Comparison of ENCODE assay signal across 20 mouse cellular contexts in the genomic region with DNA sequence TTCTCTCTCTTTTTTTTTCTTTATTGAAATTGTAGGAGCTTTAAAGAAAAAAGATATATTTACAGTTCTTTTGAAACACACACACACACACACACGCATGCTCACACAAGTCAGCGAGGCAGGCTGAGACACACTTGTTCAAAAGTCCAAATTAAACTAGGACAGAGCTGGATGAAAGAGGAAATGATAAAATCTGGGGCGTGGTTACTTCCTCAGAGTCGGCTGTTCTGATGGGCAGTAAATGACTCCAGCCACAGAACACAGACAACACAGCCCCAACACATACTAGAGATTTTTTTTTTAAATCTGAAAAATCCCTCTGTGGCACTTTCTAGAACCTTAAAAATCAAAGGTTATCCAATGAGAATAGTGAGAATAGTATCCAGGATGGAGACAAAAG. TPM values are rescaled to one million over a fixed set of nuclear protein-coding genes. Genes with fewer than 3 reads are reported as not detected.
DNase-seq lines count a peak whose midpoint lies in the region; ATAC-seq and TF ChIP-seq lines count a peak whose summit lies in the region.
"Had no signal": no experiment of that assay in that cellular context is flagged by ENCODE, and none has a peak within 500 bp of the region (broad histone marks: within the 10 kb centered on the region; RNA-seq: fewer than 3 reads in every experiment).

No protein-coding gene starts in this region.

- no peak overlapping the region for H3K4me2 ChIP-seq in forebrain, embryonic 11.5 days (ENCODE audit: low read depth, low read length, severe bottlenecking)
- H3K4me2 ChIP-seq in hindbrain, postnatal 0 days (ENCODE audit: low read depth, low read length) = no peak overlapping the region
- H3K4me2 ChIP-seq: embryonic facial prominence, embryonic 13.5 days; forebrain, embryonic 13.5 days; hindbrain, embryonic 14.5 days had no signal

- no peak overlapping the region for H3K9ac ChIP-seq in forebrain, embryonic 11.5 days (ENCODE audit: low read length)
- H3K9ac ChIP-seq in hindbrain, postnatal 0 days (replicated peaks; ENCODE audit: low read length) = no peak overlapping the region
- H3K9ac ChIP-seq: embryonic facial prominence, embryonic 13.5 days; forebrain, embryonic 13.5 days; forebrain, postnatal 0 days; hindbrain, embryonic 14.5 days had no signal

- intact Hi-C loops in left cerebral cortex, postnatal 4 days (cut with DNase I) = no loop called here

- DNase-seq in heart, adult 8-10 months (ENCODE audit: low spot score) = peak; percentile 31
- no peak for DNase-seq in heart, postnatal 4 days
- DNase-seq in 416B (ENCODE audit: low read depth) = peak; percentile 38
- no peak for DNase-seq in forebrain, embryonic 11.5 days (ENCODE audit: low spot score)
- DNase-seq in hindbrain, postnatal 0 days (ENCODE audit: low spot score) = no peak
- no peak for DNase-seq in left cerebral cortex, postnatal 4 days
- DNase-seq: adrenal gland, postnatal 10 days; cerebellum, adult 11-12 months; cerebellum, adult 9-10 months; cerebellum, postnatal 25 days; forebrain, postnatal 0 days; gastrocnemius, postnatal 14 days; heart, postnatal 10 days had no signal

- no peaks in the 10 kb centered on the region for H3K9me3 ChIP-seq in forebrain, embryonic 11.5 days (ENCODE audit: control insufficient read depth, low read length)
- no peaks in the 10 kb centered on the region for H3K9me3 ChIP-seq in hindbrain, postnatal 0 days (ENCODE audit: low read length)
- H3K9me3 ChIP-seq: embryonic facial prominence, embryonic 13.5 days; forebrain, embryonic 13.5 days; heart, embryonic 10.5 days; hindbrain, embryonic 10.5 days had no signal

- peak; percentile 67 for ATAC-seq in megakaryocyte, adult 5-6 weeks (ENCODE audit: poor library complexity, severe bottlenecking)
- ATAC-seq in forebrain, embryonic 11.5 days (replicated peaks; ENCODE audit: low FRiP score) = no peak
- ATAC-seq in hindbrain, postnatal 0 days = no peak
- ATAC-seq: forebrain, embryonic 13.5 days; forebrain, postnatal 0 days had no signal

- H3K4me1 ChIP-seq in bone marrow macrophage, adult 2 months (ENCODE audit: control insufficient read depth, insufficient read depth, low read length) = peaks cover 44% of the 10 kb centered on the region
- no peaks in the 10 kb centered on the region for H3K4me1 ChIP-seq in forebrain, embryonic 11.5 days (replicated peaks; ENCODE audit: control insufficient read depth, insufficient read depth, low read length)
- H3K4me1 ChIP-seq in hindbrain, postnatal 0 days (ENCODE audit: insufficient read depth, low read length) = no peaks in the 10 kb centered on the region
- H3K4me1 ChIP-seq: embryonic facial prominence, embryonic 13.5 days; forebrain, embryonic 13.5 days; heart, embryonic 10.5 days; hindbrain, embryonic 10.5 days had no signal

- WGBS in forebrain, embryonic 11.5 days = 90% methylated on average over 4 of the region's 4 CpGs
- WGBS in hindbrain, postnatal 0 days = 87% methylated on average over 4 of the region's 4 CpGs

- TF ChIP-seq POLR2A in bone marrow macrophage, adult 2 months (IDR thresholded peaks at IDR 0.05; ENCODE audit: borderline replicate concordance, low read depth, low read length) = no peak

- H3K36me3 ChIP-seq in forebrain, embryonic 11.5 days (ENCODE audit: control insufficient read depth, insufficient read depth, low read length) = no peaks in the 10 kb centered on the region
- no peaks in the 10 kb centered on the region for H3K36me3 ChIP-seq in hindbrain, postnatal 0 days (ENCODE audit: insufficient read depth, low read length)
- H3K36me3 ChIP-seq: embryonic facial prominence, embryonic 13.5 days; heart, embryonic 10.5 days; hindbrain, embryonic 10.5 days had no signal

- TF ChIP-seq CTCF in bone marrow macrophage, adult 2 months (IDR thresholded peaks at IDR 0.05; ENCODE audit: low read depth, low read length) = no peak
- no peak for TF ChIP-seq CTCF in hindbrain, postnatal 0 days (IDR thresholded peaks at IDR 0.05; ENCODE audit: low read depth)

- H3K27ac ChIP-seq in bone marrow macrophage, adult 2 months (ENCODE audit: insufficient read depth, low read depth, low read length) = peak overlapping the region; percentile 40
- no peak overlapping the region for H3K27ac ChIP-seq in forebrain, embryonic 11.5 days (ENCODE audit: low read depth, low read length)
- H3K27ac ChIP-seq in hindbrain, postnatal 0 days = no peak overlapping the region
- H3K27ac ChIP-seq: embryonic facial prominence, embryonic 13.5 days; forebrain, embryonic 13.5 days; heart, embryonic 10.5 days; hindbrain, embryonic 10.5 days; hindbrain, embryonic 14.5 days had no signal

- no peaks in the 10 kb centered on the region for H3K27me3 ChIP-seq in forebrain, embryonic 11.5 days (ENCODE audit: control insufficient read depth, insufficient read depth, low read length)
- no peaks in the 10 kb centered on the region for H3K27me3 ChIP-seq in hindbrain, postnatal 0 days (ENCODE audit: insufficient read depth, low read length)
- H3K27me3 ChIP-seq: embryonic facial prominence, embryonic 13.5 days; forebrain, embryonic 13.5 days had no signal

- no peak overlapping the region for H3K4me3 ChIP-seq in bone marrow macrophage, adult 2 months (ENCODE audit: insufficient read depth, low read length)
- H3K4me3 ChIP-seq in forebrain, embryonic 11.5 days (ENCODE audit: low read depth, low read length) = no peak overlapping the region
- no peak overlapping the region for H3K4me3 ChIP-seq in hindbrain, postnatal 0 days (ENCODE audit: low read length)
- H3K4me3 ChIP-seq: embryonic facial prominence, embryonic 13.5 days; forebrain, embryonic 13.5 days; heart, embryonic 10.5 days; hindbrain, embryonic 10.5 days had no signal

RNA-seq across cellular contexts. Expression of a gene that starts 26.2 kb away (rescaled TPM):
- 1 to 10 TPM; 1.1 to 2.5 (median 1.6) TPM for total RNA-seq in heart, adult 8-10 months (2022)
- 1 to 10 TPM; 1.1 to 1.4 TPM for total RNA-seq in heart, postnatal 4 days (2021)
- 69.0 and 77.0 TPM in 2 replicates for polyA plus RNA-seq in bone marrow macrophage, adult 2 months (2012; ENCODE audit: insufficient read depth, insufficient read length, missing spikeins)
- 102 and 117 TPM in 2 replicates for total RNA-seq in megakaryocyte, adult 5-6 weeks (2015)
- 155 and 162 TPM in 2 replicates for total RNA-seq in megakaryocyte, adult 5-6 weeks (2017)
- polyA plus RNA-seq in forebrain, embryonic 11.5 days (2014; fragmentation: Nextera tagmentation; extraction: Ambion mirVana) = 3.2 and 4.3 TPM in 2 replicates
- total RNA-seq in hindbrain, postnatal 0 days (2014; rRNA removed) = 3.4 and 3.6 TPM in 2 replicates
- 6.6 and 7.4 TPM in 2 replicates for polyA plus RNA-seq in hindbrain, postnatal 0 days (2015; fragmentation: Nextera tagmentation; extraction: Ambion mirVana)
- total RNA-seq in left cerebral cortex, postnatal 4 days (2021) = 1 to 10 TPM; 3.1 to 3.9 TPM

RNA-seq across cellular contexts. Expression of a gene that starts 42.6 kb away (rescaled TPM):
- 10 to 100 TPM in 3 of 4 experiments, 1 to 10 TPM in 1; 8.9 to 16.8 (median 11.6) TPM for total RNA-seq in heart, adult 8-10 months (2022)
- 10 to 100 TPM; 22.2 to 23.7 TPM for total RNA-seq in heart, postnatal 4 days (2021)
- polyA plus RNA-seq in bone marrow macrophage, adult 2 months (2012; ENCODE audit: insufficient read depth, insufficient read length, missing spikeins) = 40.6 and 42.0 TPM in 2 replicates
- 24.6 and 32.3 TPM in 2 replicates for total RNA-seq in megakaryocyte, adult 5-6 weeks (2015)
- 14.1 and 17.1 TPM in 2 replicates for total RNA-seq in megakaryocyte, adult 5-6 weeks (2017)
- polyA plus RNA-seq in forebrain, embryonic 11.5 days (2014; fragmentation: Nextera tagmentation; extraction: Ambion mirVana) = 62.8 and 64.7 TPM in 2 replicates
- 5.0 and 10.6 TPM in 2 replicates for total RNA-seq in hindbrain, postnatal 0 days (2014; rRNA removed)
- 17.5 and 25.3 TPM in 2 replicates for polyA plus RNA-seq in hindbrain, postnatal 0 days (2015; fragmentation: Nextera tagmentation; extraction: Ambion mirVana)
- 1 to 10 TPM; 8.3 to 9.9 TPM for total RNA-seq in left cerebral cortex, postnatal 4 days (2021)

Comparison
In these comparisons a context has a peak if more than half of its experiments do, and no peak if none do; other contexts are left out.
1. DNase-seq: peak in heart, adult 8-10 months (single experiment) and 416B (single experiment); none in heart, postnatal 4 days (single experiment), forebrain, embryonic 11.5 days (single experiment), hindbrain, postnatal 0 days (single experiment) and left cerebral cortex, postnatal 4 days (single experiment).
2. RNA of a gene that starts 26.2 kb away (total RNA-seq): 102 to 162 TPM in megakaryocyte, adult 5-6 weeks; 3.1 to 3.9 TPM in left cerebral cortex, postnatal 4 days, 3.4 to 3.6 TPM in hindbrain, postnatal 0 days, 1.1 to 2.5 TPM in heart, adult 8-10 months and 1.1 to 1.4 TPM in heart, postnatal 4 days; every median in the first group is over 10 times any median in the second.